Mouse (Mus musculus) hindbrain, embryonic 10.5 days (tissue): Measurements from ENCODE around the gene Upk3b. TPM values are rescaled to one million over a fixed set of nuclear protein-coding genes. Genes with fewer than 3 reads are reported as not detected.
"Not testable (repeated sequence)": the region's sequence is repeated elsewhere in the genome, so short reads cannot be mapped to it uniquely, and the experiment has no call there.

Source experiments
- DNase-seq: peaks from one replicate; pipeline ENCODE4 v3.0.0-alpha.2; 2017; ENCODE audit warnings: low spot score
- H3K27ac ChIP-seq: fragments of 300-500 bp; sonication (generic); 2 replicates; pipeline ENCODE4 v1.5.1; 2016; ENCODE audit warnings: mild to moderate bottlenecking, moderate library complexity
- H3K27me3 ChIP-seq: fragments of 300-500 bp; sonication (generic); 2 replicates; pipeline ENCODE4 v1.6.1; 2016; ENCODE audit warnings: mild to moderate bottlenecking; ENCODE audit not compliant: poor library complexity, insufficient read depth, severe bottlenecking
- H3K36me3 ChIP-seq: fragments of 300-500 bp; sonication (generic); 2 replicates; pipeline ENCODE4 v1.6.1; 2016; ENCODE audit warnings: mild to moderate bottlenecking, moderate library complexity
- H3K4me1 ChIP-seq: fragments of 300-500 bp; sonication (generic); replicated peaks from 2 replicates; pipeline ENCODE4 v1.6.1; 2016; ENCODE audit warnings: mild to moderate bottlenecking
- H3K4me3 ChIP-seq: fragments of 300-500 bp; sonication (generic); 2 replicates; pipeline ENCODE4 v1.5.1; 2016; ENCODE audit warnings: mild to moderate bottlenecking, moderate library complexity
- H3K9me3 ChIP-seq: fragments of 300-500 bp; sonication (generic); 2 replicates; pipeline ENCODE4 v1.6.1; 2016; ENCODE audit warnings: mild to moderate bottlenecking, moderate library complexity
- WGBS: fragments of 180-500 bp; shearing (Covaris S2); methylation state at CpG from one replicate; pipeline ENCODE4 v1.1.7; 2016; 5-methylcytosine and 5-hydroxymethylcytosine counted together
- polyA plus RNA-seq: library from polyadenylated mRNA; unstranded; fragments of >200 nt; fragmentation: Nextera tagmentation; extraction: Ambion mirVana; gene quantifications from 2 replicates; pipeline ENCODE4 v1.2.1, GENCODE M21; 2016

Upk3b gene
- polyA plus RNA-seq, 1 experiment from 2014 or later: 0.26 TPM

DNA sequence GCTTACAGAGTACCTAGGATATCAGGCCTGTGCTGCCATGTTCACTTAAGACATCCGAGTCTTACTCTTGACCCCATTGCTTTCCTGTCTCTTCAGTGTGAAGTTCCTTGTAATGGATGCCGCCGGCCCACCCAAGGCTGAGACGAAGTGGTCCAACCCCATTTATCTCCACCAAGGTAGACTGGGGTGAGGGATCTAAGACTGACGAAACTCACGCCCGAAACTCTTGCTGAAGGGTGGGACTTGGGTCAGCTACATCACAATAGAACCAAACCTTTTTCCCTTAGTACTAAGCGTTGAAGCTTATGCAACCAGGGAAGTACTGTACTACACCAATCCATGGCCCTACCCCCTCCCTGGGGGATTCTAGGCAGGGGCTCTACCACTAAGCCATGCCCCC is 3.4 kb downstream of the Upk3b start:
- no peak for DNase-seq
- H3K9me3 ChIP-seq: no peaks in the 10 kb centered on the region
- 93% methylated on average over 8 of the region's 8 CpGs for WGBS
- no peak overlapping the region for H3K4me3 ChIP-seq
- H3K36me3 ChIP-seq: no peaks in the 10 kb centered on the region
- no peak overlapping the region for H3K27ac ChIP-seq
- no peaks in the 10 kb centered on the region for H3K27me3 ChIP-seq
- peaks cover 31% of the 10 kb centered on the region for H3K4me1 ChIP-seq

DNA sequence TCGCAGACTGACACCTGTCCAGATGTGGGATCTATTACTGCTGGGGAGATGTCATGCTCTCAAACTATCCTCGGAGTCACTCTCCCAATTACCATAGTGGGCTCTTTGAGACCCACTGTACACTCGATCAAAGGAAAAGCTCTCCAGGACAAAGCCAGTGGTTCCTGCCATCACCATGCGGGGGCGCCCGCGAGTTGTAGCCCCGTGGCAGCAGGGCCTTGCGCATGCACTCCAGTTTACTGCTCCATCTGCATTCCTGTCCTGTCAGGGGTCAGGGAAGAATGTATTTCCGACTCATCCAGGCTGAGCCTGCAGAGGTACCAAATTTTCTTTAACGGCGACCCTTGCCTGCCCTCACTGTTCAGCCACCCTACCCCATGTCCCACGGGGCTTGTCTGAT is 6.6 kb downstream of the Upk3b start:
- no peaks in the 10 kb centered on the region for H3K27me3 ChIP-seq
- no peaks in the 10 kb centered on the region for H3K9me3 ChIP-seq
- peaks cover 29% of the 10 kb centered on the region for H3K4me1 ChIP-seq
- no peak overlapping the region for H3K4me3 ChIP-seq
- no peaks in the 10 kb centered on the region for H3K36me3 ChIP-seq
- DNase-seq: no peak
- WGBS: 71% methylated on average over 13 of the region's 13 CpGs
- H3K27ac ChIP-seq: no peak overlapping the region

DNA sequence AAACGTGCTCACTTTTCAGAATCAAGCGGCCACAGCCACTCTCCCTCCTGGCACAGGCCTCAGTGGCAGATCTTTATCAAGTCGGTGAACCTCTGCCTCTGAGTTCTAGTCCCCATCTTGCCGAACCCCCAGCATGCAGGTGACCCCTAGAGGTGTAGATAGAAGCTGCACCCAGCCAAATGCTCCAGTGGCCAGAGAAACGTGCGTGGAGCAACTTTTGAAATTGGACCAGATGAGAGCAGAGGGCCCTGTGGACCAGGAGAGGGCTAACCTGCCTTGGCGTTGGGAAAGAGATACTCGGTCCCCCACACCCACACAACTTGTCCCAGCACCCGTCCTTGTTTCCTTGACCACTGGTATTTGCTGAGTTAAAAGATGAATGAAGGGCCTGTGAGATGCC is 7.1 kb downstream of the Upk3b start:
- DNase-seq: peak; percentile 17
- 46% methylated on average over 9 of the region's 9 CpGs for WGBS
- H3K27me3 ChIP-seq: no peaks in the 10 kb centered on the region
- H3K4me3 ChIP-seq: no peak overlapping the region
- no peak overlapping the region for H3K27ac ChIP-seq
- peaks cover 26% of the 10 kb centered on the region; the same call in 1 of the 2 replicates for H3K4me1 ChIP-seq
- no peaks in the 10 kb centered on the region for H3K9me3 ChIP-seq
- H3K36me3 ChIP-seq: no peaks in the 10 kb centered on the region

DNA sequence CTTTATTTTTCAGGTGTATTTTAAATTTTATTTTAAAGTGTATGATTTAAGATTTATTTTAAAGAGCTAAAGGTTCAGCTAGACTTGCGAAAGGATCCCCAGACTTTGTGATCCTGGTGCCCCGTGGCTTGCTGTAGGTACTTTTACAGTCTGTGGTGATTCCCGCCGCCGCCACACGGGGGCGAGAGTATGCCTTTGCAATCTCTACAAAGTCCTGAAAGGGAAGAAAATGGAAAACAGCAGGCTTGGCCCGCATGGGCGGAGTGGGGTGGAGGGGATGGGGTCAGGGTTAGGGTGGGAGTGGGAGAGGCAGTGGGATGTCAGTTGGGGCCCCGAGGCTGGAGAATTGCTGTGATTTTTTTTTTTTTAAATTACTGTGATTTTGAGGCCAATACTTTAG is 7.7 kb downstream of the Upk3b start:
- Histone ChIP-seq H3K27ac (no peak overlapping the region), H3K9me3 (no peaks in the 10 kb centered on the region), H3K27me3 (no peaks in the 10 kb centered on the region), H3K4me3 (no peak overlapping the region), H3K36me3 (no peaks in the 10 kb centered on the region), H3K4me1 (peaks cover 26% of the 10 kb centered on the region)
- 3% methylated on average over 10 of the region's 10 CpGs for WGBS
- DNase-seq: peak; percentile 90

DNA sequence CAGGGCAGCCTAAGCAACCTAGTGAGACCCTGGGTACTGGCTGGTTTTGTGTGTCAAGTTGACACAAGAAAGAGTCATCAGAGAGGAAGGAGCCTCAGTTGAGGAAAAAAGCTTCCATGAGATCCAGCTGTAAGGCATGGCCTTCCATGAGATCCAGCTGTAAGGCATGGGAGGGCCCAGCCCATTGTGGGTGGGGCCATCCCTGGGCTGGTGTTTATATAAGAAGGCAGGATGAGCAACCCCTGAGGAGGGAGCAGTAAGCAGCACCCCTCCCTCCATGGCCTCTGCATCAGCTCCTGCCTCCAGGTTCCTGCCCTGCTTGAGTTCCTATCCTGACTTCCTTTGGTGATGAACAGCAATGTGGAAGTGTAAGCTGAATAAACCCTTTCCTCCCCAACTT is 10.2 kb downstream of the Upk3b start:
- not testable (repeated sequence) for H3K9me3 ChIP-seq, H3K27ac ChIP-seq, H3K4me3 ChIP-seq, H3K36me3 ChIP-seq, H3K27me3 ChIP-seq, DNase-seq
- H3K4me1 ChIP-seq: peaks cover 40% of the 10 kb centered on the region

DNA sequence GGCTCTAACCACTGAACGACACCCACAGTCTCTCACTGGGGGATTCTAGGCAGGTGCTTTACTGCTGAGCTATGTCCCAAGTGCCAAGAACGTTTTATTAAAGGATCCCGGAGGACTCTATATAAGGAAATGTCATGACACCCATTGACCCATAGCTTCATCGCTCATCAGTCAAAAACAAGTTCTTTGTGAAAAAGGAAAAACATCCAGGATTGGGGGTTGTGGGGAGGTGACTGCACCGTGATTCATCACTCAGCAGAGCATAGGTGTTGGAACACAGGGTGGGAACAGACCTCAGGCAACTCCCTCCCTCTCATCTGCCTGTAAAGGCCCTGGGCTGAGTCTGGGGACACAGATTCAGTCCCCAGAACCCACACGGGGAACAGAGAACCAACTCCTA is 11.6 kb downstream of the Upk3b start:
- Histone ChIP-seq H3K4me1 (peaks cover 39% of the 10 kb centered on the region), H3K36me3 (no peaks in the 10 kb centered on the region), H3K27me3 (no peaks in the 10 kb centered on the region), H3K4me3 (no peak overlapping the region), H3K9me3 (no peaks in the 10 kb centered on the region), H3K27ac (peak overlapping the region; percentile 36; the same call in 1 of the 2 replicates)
- 74% methylated on average over 6 of the region's 6 CpGs for WGBS
- no peak for DNase-seq

DNA sequence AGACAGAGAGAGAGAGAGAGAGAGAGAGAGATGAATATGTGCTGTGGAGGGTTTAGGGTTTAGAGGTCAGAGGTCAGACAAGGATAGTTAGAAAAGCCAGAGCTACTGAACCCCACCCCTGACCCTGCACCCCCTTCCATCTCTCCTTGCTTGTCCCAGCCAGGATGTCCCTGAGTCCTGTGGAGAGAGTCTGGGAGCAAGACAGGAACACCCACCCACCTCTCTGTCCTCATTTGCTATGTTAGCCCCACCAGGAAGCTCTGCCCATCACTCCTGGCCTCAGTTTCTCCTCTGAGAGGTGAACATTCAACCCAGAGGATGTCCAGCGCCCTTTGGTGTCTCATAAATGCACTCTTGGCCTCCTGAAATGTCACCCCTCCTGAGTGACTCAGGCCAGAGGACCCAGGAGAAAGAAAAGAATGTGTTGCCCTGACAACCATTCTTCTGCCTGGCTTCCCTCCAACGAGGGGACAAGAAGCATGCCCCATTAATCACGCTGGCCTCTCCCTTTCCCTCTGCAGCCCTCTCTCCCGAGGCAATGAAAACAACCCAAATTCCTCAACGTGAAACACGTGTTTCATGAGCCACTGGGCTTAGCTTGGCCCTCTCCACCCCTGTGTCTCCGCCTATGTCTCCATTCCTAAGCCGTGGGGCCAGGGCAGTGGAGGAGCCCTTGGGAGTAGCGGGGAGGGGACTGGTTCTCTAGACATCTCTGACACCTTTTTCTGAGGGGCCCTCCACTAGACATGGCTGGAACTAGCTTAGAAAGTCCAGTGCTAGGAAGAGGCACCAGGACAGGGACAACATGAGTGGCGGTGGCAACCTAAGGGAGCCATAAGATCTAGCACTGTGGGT is 13.2 kb downstream of the Upk3b start:
- Histone ChIP-seq H3K4me3 (peak overlapping the region; percentile 23), H3K27ac (peak overlapping the region; percentile 88), H3K27me3 (no peaks in the 10 kb centered on the region), H3K36me3 (no peaks in the 10 kb centered on the region), H3K9me3 (no peaks in the 10 kb centered on the region), H3K4me1 (peaks cover 25% of the 10 kb centered on the region)
- WGBS: 10% methylated on average over 10 of the region's 10 CpGs
- DNase-seq: peak; percentile 83

DNA sequence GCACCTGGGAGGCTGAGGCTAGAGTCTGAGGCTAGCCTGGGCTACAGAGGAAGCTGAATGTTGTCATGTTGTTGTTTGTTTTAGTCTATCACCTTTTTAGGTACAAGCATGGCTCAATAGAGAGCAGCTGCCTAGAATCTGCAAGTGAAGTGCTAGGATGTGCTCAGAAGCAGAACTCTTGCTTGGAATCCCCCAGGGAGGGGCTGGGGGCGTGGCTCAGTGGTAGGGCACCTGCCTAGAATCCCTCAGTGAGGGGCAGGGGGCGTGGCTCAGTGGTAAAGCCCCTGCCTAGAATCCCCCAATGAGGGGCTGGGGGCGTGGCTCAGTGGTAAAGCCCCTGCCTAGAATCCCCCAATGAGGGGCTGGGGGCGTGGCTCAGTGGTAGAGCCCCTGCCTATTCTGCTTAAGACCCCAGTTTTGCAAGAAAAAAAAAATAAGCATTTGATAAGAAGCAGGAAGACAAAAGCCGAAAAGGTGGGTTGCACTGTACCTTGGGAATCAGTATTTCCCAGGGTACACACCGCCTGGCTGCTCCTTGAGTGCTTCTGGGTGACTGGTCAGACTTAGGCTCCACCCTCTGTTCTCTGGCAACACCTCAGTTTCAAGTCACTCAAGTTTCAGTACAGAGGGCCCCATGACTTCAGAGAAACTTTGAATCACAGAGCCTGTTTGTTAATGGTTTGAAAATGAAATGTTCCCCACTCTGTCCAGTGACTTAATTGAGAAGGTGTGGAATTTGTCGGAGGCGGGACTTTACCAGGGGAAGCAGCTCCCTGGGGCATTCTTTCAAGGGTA is 14.8 kb downstream of the Upk3b start:
- no peaks in the 10 kb centered on the region for H3K27me3 ChIP-seq
- H3K36me3 ChIP-seq: no peaks in the 10 kb centered on the region
- 81% methylated on average over 8 of the region's 8 CpGs for WGBS
- DNase-seq: no peak
- H3K4me3 ChIP-seq: no peak overlapping the region
- peaks cover 30% of the 10 kb centered on the region for H3K4me1 ChIP-seq
- no peaks in the 10 kb centered on the region for H3K9me3 ChIP-seq
- H3K27ac ChIP-seq: 0 out of 2 replicates have a peak overlapping the region, but pooled peaks have one; percentile 12

DNA sequence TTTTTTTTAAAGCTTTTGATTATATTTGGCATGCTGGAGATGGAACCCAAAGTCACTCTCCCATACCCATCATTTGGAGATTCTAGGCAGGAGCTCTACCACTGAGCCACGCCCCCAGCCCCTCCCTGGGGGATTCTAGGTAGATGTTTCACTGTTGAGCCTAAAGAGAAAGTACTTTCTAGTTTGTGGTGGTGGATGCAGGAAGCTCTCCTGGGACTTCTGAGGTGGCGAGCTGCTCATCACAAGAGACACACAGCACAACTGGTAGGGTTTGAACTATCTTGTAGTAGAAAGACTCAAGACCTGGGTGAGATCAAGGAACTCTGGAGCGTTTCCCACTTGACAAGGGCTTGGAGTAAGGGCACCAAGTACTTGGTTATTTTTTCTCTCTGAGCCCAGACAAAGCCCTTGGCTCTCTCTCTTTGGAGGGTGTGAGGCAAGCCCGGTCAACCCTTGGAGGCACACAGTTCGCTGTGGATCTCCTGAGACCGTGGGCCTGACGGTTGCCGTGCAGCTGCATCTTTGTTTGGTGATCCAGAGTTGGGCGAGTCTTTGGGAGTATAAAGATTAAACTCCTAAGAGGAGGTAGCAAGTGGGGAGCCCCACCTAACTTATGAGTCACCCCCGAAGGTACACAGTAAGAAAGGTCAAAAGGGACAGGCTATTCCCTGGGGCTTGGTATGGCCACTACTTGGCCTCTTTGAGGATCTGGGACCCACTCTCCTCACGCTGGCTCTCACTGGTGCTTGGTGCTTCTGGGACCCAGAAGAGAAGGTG is 16.2 kb downstream of the Upk3b start, which contains the start of gene Upk3bl:
Gene Upk3bl (plus strand): TSS at position 192 of the 777 bp plus-strand sequence.
- no peaks in the 10 kb centered on the region for H3K9me3 ChIP-seq
- peaks cover 30% of the 10 kb centered on the region for H3K4me1 ChIP-seq
- no peak for DNase-seq
- H3K27ac ChIP-seq: no peak within 1 kb of the TSS
- H3K4me3 ChIP-seq: no peak within 1 kb of the TSS
- H3K27me3 ChIP-seq: peaks cover 7% of the 10 kb centered on the region
- no peaks in the 10 kb centered on the region for H3K36me3 ChIP-seq
- WGBS: 90% methylated on average over 11 of the region's 11 CpGs

DNA sequence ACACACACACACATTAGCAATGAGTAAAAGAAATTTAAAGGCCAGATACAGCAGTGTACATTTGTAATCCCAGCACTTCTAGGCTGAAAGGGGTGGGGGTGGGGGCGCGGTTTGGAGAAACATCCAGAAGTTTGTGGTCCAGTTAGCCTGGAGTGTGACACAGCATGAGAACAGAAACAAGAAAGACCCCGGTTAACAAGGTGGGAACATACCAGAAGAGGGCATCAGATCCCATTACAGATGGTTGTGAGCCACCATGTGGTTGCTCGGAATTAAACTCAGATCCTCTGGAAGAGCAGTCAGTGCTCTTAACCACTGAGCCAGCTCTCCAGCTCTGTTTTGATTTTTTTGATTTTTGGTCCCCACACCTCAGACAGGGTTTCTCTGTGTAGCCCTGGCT is 17.8 kb downstream of the Upk3b start:
- Histone ChIP-seq H3K4me3 (no peak overlapping the region), H3K36me3 (no peaks in the 10 kb centered on the region), H3K27me3 (peaks cover 19% of the 10 kb centered on the region), H3K4me1 (peaks cover 31% of the 10 kb centered on the region), H3K9me3 (no peaks in the 10 kb centered on the region), H3K27ac (no peak overlapping the region)
- no peak for DNase-seq
- 37% methylated on average over 4 of the region's 4 CpGs for WGBS

DNA sequence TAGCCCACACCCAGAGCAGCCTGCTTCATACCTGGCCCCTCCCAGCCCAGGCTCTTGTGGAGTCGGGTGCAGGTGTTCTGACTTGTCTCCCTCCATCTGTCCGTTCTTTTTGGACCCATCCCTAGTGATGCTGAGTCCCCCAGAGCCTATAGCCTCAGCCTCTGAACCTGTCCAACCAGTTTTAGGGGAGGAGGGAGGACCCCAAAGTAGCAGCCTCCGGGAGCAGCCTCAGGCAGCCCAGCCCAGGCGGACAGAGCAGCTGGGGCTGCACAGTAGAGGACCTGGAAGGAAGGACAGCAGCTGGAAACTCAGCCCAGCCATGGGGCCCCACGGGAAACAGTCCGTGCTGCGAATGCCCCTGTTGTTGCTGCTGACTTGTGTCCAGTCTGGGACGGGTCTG is 18.8 kb downstream of the Upk3b start:
- H3K4me3 ChIP-seq: no peak overlapping the region
- DNase-seq: no peak
- H3K4me1 ChIP-seq: peaks cover 26% of the 10 kb centered on the region
- 0 out of 2 replicates have a peak overlapping the region, but pooled peaks have one; percentile 3 for H3K27ac ChIP-seq
- H3K36me3 ChIP-seq: no peaks in the 10 kb centered on the region
- no peaks in the 10 kb centered on the region for H3K9me3 ChIP-seq
- H3K27me3 ChIP-seq: peaks cover 20% of the 10 kb centered on the region
- 27% methylated on average over 8 of the region's 8 CpGs for WGBS

DNA sequence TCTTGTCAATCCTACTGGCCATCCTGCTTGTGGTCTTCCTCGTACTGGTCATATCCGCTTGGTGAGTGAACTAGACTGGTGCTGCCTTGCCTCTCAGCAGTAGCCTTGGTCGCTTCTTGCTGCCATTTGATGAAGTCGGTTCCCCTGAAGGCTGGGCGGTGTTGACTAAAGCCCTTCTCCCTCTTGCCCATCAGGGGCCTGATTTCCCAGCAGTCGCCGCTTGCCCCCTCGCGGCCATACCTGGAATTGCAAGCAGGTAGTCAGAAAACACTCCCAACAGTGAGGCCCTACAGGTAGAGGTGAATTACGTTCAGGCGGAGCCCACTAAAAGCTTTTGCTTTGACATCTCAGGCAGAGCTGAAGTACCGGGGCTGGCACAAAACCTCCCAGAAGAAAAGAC is 23.3 kb downstream of the Upk3b start:
- DNase-seq: peak; percentile 82
- peaks cover 19% of the 10 kb centered on the region for H3K4me1 ChIP-seq
- H3K4me3 ChIP-seq: no peak overlapping the region
- H3K27ac ChIP-seq: no peak overlapping the region
- H3K36me3 ChIP-seq: no peaks in the 10 kb centered on the region
- no peaks in the 10 kb centered on the region for H3K9me3 ChIP-seq
- H3K27me3 ChIP-seq: peaks cover 20% of the 10 kb centered on the region
- 14% methylated on average over 12 of the region's 12 CpGs for WGBS
